Mouse (Mus musculus): ENCODE measurements at regions not wholly inside any gene's neighbourhood (a gene's known extent, or its start where the extent isn't known, plus 50 kb on each side); places are given as distances from the start of the nearest gene placed in this dataset.
A peak's percentile ranks its signal among the peaks of the same experiment; 100 is the strongest.

- no peak for DNase-seq (ENCODE audit: low spot score in 2 of 2)
These were observed 63.7 kb downstream of the Nkx2-1 start for GRCm38 (mm10) chr12:56472856-56473647.

DNA sequence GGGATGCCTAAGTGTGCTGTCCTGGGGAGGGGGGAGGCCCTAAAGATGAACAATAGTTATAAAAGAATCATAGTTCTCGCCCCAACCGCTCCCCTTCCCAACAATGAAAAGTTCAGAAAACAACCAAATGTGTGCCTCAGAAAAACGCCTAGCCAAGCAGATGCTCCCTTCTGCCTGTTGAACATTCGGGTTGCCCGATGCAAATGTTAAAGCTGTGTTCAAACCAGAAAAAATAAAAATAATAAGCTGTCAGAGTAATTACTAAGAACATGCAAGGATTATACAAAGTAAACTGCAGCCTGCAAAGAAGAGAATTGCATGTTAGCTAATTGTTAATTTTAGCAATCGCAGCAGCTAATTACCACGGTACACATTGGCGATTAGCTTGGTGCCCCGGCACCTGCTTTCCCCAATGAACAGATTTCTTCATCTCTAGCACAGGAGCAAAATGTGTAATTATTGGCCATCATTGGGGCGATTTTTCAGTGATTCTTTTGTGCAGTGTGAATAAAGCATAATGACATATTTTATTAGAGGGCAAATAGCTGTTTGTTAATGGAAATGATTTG, 65.7 kb downstream of the Nkx2-1 start:
- DNase-seq (ENCODE audit: low spot score in 2 of 2): no peak

GRCm38 (mm10) chr12:56459508-56460119, 77.1 kb downstream of the Nkx2-1 start:
- DNase-seq (ENCODE audit: low spot score in 2 of 2): no peak

DNA sequence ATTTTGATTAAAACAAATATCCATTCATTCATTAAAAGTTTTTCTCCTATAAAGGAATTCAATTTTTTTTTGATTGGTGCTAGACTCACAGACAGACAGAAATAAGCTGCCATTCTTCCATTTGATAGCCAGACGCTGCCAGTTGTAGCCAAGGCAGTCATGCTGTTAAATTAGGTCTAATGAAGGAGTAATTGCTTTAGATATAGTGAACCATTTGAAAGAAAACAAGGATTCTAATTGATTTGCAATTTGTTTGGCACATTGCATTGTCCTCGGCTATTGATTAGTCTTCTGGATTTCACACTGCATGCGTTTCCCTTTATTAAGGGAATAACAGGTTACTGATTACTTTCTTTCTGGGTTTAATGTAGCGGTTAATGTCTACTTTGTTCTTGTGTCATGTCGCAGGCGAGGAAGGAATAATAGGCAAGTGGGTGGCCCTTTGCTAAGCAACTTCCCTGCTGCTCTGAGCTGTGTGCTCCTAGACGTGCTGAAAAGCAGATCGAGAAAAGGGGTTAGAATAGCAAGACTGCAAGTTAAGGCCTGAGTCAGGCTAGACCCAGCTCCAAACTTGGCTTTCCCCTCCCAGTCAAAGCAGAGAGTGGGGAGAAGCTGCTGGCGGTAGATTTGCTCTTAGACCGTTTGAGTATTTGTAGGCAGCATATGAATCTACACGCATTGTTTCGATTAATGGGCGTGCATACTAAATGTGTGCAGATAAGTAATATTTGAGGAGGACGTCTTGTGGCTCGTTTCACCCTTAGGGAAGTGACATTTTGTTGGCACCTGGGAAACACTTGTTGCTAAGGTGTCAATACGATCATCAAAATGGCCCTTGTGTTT, 77.8 kb downstream of the Nkx2-1 start:
- DNase-seq (ENCODE audit: low spot score in 2 of 2): no peak

- DNase-seq (ENCODE audit: low spot score in 2 of 2): no peak
These were observed 78.8 kb downstream of the Nkx2-1 start for GRCm38 (mm10) chr12:56457951-56458350.

DNA sequence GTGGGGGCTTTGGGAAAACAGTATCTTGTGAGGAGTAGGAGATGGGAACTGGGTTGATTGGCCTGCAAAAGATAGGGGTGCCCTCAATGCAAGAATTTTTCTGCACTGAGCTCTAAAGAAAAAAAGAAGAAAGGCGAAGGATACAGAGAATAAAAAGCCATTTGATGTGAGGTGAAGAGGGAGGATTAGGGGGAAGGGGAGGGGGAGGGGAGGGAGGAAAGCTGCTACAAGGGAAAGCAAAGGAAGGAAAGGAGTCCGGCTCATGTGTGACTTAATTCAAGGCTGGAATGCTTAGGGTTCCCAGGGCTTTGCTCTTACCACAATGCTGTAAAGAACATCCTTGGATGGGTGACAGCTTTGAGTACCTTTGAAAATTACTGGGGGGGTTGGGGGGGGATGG, 79.4 kb downstream of the Nkx2-1 start:
- no peak for DNase-seq (ENCODE audit: low spot score in 2 of 2)

- DNase-seq (ENCODE audit: low spot score in 2 of 2): no peak
These were observed 86.4 kb downstream of the Nkx2-1 start for GRCm38 (mm10) chr12:56450261-56450660.

DNA sequence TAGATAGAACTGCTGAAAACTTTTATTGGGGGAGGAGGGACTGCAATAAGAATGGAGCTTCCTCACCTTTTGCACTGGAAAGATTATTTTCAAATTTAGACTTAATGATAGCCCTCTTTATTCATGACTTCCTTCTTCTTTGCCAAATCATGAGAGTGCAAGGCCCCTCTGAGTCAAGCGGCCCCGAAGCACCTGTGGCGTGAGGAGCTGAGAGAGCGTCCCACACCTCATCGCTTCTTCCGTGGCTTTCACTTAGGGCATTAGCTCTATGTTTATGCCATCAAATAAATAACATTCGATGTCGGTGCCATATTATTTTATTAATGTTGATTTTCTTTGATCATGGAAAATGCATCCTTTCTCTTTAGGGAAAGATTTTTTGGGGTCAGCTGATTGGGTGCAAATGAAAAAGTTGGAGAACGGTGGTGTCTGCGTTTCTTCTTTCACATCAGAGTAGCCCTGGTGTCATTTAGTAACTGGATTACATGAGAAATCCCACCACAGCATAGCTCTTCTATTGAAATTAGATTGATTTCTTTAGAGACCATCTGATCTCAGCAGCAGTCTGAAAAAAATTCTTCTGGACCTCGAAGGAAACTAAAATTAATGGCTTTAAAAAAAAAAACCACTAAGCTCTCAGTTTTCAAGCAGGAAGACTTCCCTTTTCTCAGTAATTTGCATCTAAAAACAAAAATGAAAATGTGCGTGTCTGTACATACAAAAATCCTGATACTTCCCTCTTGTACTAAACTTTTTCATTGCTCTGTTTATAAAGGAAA, 87.7 kb downstream of the Nkx2-1 start:
- DNase-seq (ENCODE audit: low spot score in 2 of 2): no peak

DNA sequence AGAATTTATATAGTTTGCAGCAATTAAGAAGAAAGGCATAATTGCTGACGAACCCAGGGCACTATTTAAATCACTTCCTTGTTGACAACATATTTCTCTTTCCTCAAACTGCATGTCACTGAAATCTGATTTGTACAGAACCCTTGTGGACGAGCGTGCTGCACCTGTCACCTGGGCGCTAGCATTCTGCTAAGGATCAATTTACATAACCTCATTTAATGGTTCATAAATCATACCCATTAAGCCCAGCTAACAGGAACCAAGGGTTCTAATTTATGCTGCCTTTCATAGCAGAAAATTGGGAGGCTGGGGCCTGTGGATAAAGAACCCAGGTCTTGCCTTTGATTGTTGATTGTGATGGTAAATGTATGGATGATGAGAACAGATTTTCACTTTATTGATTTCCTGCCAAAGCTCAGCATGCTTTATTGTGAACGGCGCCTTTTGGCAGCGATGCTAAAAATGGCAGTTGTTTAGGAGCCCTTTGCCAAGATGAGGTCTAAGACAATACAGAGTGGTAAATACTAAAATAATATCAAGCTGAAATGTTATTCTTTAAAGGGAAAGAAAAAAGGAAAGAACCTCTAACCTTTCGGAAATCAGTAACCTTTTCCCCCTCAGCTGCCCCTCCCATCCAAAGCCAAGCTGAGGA, 95.4 kb downstream of the Nkx2-1 start:
- no peak for DNase-seq (ENCODE audit: low spot score in 2 of 2)

GRCm38 (mm10) chr12:56440068-56440847, 94.6 kb upstream of the Mbip start:
- DNase-seq (ENCODE audit: low spot score in 2 of 2): no peak

DNA sequence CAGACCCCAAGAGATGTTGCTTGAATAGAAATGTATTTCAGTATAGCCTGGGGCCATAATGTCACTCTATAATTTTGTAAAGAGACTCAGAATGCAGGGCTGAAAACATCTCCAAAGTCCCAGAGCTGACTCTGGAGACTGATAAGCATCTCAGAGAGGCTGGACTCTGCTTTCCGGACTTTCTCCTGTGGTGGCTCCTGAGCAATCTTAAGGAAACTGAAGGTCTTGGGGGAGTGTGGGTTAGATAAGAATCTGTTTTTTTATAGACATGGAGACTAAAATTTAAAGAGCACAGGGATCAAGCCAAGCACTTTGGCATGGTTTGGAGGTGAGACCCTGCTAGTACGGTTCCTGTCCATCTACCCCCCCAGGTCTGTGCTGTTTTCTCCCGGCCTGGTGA, 92.7 kb upstream of the Mbip start:
- DNase-seq (ENCODE audit: low spot score in 2 of 2): no peak

DNA sequence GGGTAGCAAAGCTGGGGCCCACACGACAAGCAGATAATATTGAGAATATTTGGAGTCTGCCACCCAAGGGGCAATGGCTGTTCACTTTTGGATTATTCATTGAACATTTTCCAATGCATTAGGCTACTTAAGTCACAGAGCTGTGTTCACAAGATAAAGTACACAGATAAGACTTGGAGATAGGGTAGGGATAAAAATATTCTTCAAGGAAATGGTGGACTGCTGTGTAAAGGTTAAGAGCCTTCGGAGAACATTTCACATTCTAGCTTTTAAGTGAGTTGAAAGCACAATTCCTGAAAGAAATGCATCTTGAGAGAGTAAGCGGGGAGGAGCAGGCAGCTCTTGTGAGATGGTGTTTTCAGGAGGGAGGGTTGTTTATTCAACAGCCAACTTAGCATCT, 92.3 kb upstream of the Mbip start:
- DNase-seq (ENCODE audit: low spot score in 2 of 2): no peak

DNA sequence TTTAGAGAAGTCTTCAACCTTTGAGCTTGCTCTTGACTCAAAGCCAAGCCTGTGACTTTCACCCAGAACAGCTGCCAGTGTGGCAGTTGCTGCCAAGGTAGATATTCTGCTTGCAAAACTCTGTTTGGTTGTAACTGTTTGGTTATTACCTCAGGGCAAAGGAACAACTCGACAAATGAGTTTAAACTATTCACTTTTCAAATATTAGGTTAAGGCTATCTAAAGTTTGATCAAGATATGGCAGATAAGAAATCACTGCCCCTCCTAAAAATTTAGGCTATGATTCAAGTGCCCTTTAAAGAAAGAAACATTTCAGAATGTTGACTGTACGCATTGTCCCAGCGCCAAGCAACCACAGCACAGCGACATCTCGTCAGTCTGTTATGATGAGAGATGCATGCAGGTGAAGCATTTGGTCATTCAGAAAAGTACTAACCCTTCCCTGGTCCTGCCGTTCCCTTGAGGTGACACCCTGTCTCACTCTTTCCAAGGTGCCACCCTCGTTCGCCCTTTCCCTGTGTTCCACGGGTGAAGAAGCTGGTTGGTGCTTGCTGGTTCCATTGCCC, 81.1 kb upstream of the Mbip start:
- no peak for DNase-seq (ENCODE audit: low spot score in 2 of 2)

- no peak for DNase-seq (ENCODE audit: low spot score in 2 of 2)
These were observed 70.4 kb upstream of the Mbip start for GRCm38 (mm10) chr12:56416106-56416505.

DNA sequence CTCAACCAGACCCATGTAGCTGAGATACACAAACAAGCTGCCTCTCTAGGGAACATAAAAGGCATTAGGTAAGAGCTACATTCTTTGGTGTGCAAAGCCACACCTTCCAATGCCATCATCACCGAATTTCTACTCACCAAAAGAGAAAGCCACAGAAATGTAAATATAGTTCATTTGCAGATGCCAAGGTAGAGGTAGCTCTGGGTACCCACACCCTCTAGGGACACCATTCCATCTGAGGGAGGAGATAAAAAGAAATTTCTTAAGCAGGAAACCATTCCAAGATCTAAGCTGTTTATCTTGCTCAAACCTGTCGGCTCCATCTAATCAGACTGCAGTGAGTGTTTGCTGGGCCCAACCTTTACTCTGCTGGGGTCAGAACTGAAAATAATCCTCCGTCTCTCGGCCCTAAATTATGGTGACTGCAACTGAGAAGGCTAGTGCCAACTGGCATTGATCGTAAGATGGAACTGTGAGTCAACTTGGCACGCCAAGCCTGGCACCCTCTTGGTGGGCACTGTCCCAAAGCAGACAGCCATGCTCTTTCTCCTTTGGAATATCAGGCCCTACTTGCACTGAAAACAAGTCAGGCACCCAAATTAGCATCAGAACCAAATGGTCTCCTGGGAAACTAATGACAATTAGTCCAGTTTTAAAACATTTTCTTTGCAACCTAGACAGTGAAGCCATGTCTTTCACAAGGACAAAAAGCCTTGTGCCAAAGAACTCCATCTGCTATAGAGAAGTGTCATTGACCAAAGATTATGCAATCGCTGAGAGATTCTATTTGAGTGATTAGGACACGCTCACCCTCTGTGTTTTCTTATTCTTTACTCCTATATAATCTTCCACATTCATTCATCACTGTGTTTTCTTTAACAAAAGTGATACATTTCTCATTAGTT, 69.4 kb upstream of the Mbip start:
- DNase-seq (ENCODE audit: low spot score in 2 of 2): peak; percentile 47 to 62

DNA sequence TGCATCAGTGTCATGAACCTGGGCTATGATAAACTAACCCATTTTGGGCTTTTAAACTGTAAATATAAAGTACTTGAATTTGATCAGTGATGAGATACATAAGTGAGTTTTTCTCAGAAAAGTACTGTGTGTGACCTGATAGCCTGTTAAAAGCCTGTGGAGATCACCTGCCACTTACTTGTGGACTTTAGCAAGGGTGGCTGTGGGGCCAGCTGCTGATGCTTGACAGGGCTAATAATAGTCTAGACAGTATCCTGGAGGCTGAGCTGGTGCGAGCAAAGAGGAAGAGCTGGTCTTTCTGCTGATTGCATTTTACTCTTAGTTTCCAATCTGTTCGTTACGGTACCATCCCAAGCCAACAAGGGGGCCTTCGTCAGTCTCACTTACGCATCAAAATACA, 60.0 kb upstream of the Mbip start:
- DNase-seq (ENCODE audit: low spot score in 2 of 2): no peak

GRCm38 (mm10) chr12:56404833-56405232, 59.1 kb upstream of the Mbip start:
- DNase-seq (ENCODE audit: low spot score in 2 of 2): peak in 1 of 2 experiments; percentile 25

DNA sequence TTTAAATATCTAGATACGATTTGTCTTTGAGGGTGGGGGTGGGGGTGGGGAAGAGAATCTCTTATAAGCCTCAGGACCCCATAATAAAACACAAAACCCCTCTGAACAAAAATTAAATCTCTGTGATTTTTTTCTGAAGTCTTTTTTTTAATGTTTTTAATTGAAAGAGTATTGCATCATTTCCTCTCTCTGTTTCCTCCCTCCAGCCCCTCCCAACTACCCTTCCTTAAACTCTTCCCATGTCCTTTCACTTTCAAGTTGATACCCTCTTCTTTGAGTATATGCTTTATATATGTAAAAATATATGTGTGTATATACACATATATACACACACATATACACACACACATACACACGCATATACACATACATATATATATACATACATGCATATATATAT, 58.6 kb upstream of the Mbip start:
- DNase-seq (ENCODE audit: low spot score in 2 of 2): no peak

All from layer of hippocampus, adult 8-10 months (tissue).